Mouse (Mus musculus) midbrain, embryonic 15.5 days (tissue): Measurements from ENCODE around the gene Supt20. TPM values are rescaled to one million over a fixed set of nuclear protein-coding genes. Genes with fewer than 3 reads are reported as not detected.

Experiments
- ATAC-seq: fragments of 200-750 bp; cut with Nextera tagmentation; replicated peaks from 2 replicates; pipeline ENCODE4 v1.8.0; 2017; ENCODE audit warnings: moderate TSS enrichment
- H3K27ac ChIP-seq: fragments of 300-500 bp; sonication (generic); 2 replicates; pipeline ENCODE4 v1.5.1; 2015; ENCODE audit warnings: mild to moderate bottlenecking, inconsistent platforms
- H3K27me3 ChIP-seq: fragments of 300-500 bp; sonication (generic); replicated peaks from 2 replicates; pipeline ENCODE4 v1.6.1; 2015; ENCODE audit warnings: inconsistent platforms
- H3K36me3 ChIP-seq: fragments of 300-500 bp; sonication (generic); replicated peaks from 2 replicates; pipeline ENCODE4 v1.6.1; 2015; ENCODE audit warnings: inconsistent platforms
- H3K4me1 ChIP-seq: fragments of 300-500 bp; sonication (generic); 2 replicates; pipeline ENCODE4 v1.6.1; 2015; ENCODE audit warnings: inconsistent platforms
- H3K4me2 ChIP-seq: fragments of 300-500 bp; sonication (generic); 2 replicates; pipeline ENCODE4 v1.6.1; 2015; ENCODE audit warnings: inconsistent platforms, mild to moderate bottlenecking, moderate library complexity
- H3K4me3 ChIP-seq: fragments of 300-500 bp; sonication (generic); 2 replicates; pipeline ENCODE4 v1.5.1; 2015; ENCODE audit warnings: mild to moderate bottlenecking, inconsistent platforms
- H3K9ac ChIP-seq: fragments of 300-500 bp; sonication (generic); 2 replicates; pipeline ENCODE4 v1.6.1; 2015; ENCODE audit warnings: mild to moderate bottlenecking, inconsistent platforms
- H3K9me3 ChIP-seq: fragments of 300-500 bp; sonication (generic); 2 replicates; pipeline ENCODE4 v1.6.1; 2016; ENCODE audit warnings: inconsistent platforms
- WGBS: fragments of 180-500 bp; shearing (Covaris S2); methylation state at CpG from one replicate; pipeline ENCODE4 v1.1.7; 2015; ENCODE audit warnings: mixed read lengths; 5-methylcytosine and 5-hydroxymethylcytosine counted together
- polyA plus RNA-seq: library from polyadenylated mRNA; unstranded; fragments of >200 nt; fragmentation: Nextera tagmentation; extraction: Ambion mirVana; gene quantifications from 2 replicates; pipeline ENCODE4 v1.2.1, GENCODE M21; 2015

Gene Supt20
- polyA plus RNA-seq = 79.1 and 90.1 TPM in 2 replicates

- ATAC-seq = peak; percentile 99
- Histone ChIP-seq H3K9me3 (no peaks in the 10 kb centered on the region), H3K4me3 (peak within 1 kb of the TSS; percentile 79), H3K4me2 (peak within 1 kb of the TSS; percentile 86), H3K27me3 (no peaks in the 10 kb centered on the region), H3K27ac (peak within 1 kb of the TSS; percentile 80), H3K4me1 (peaks cover 7% of the 10 kb centered on the region), H3K9ac (peak within 1 kb of the TSS; percentile 60), H3K36me3 (peaks cover 7% of the 10 kb centered on the region; the same call in 1 of the 2 replicates)
- WGBS = 2% methylated on average over 65 of the region's 65 CpGs
Observed at GRCm38 (mm10) chr3:54692202-54693055, at the start of gene Supt20. Supt20 (plus strand) TSS chr3:54692807.

- Histone ChIP-seq H3K9me3 (no peaks in the 10 kb centered on the region), H3K36me3 (no peaks in the 10 kb centered on the region), H3K9ac (no peak overlapping the region), H3K27me3 (no peaks in the 10 kb centered on the region), H3K4me1 (no peaks in the 10 kb centered on the region), H3K4me3 (no peak overlapping the region), H3K4me2 (no peak overlapping the region), H3K27ac (no peak overlapping the region)
- ATAC-seq = no peak
- WGBS = 96% methylated on average over 1 of the region's 1 CpGs
Observed at GRCm38 (mm10) chr3:54642851-54643250, 49.8 kb upstream of the Supt20 start.

- Histone ChIP-seq H3K27ac (no peak overlapping the region), H3K27me3 (no peaks in the 10 kb centered on the region), H3K9ac (no peak overlapping the region), H3K4me3 (no peak overlapping the region), H3K4me2 (no peak overlapping the region), H3K4me1 (no peaks in the 10 kb centered on the region), H3K9me3 (no peaks in the 10 kb centered on the region), H3K36me3 (no peaks in the 10 kb centered on the region)
- ATAC-seq = no peak
- 64% methylated on average over 2 of the region's 2 CpGs for WGBS
Observed at GRCm38 (mm10) chr3:54647583-54647982, 45.0 kb upstream of the Supt20 start.

- H3K36me3 ChIP-seq = no peaks in the 10 kb centered on the region
- no peaks in the 10 kb centered on the region for H3K9me3 ChIP-seq
- no peaks in the 10 kb centered on the region for H3K27me3 ChIP-seq
- H3K4me1 ChIP-seq = no peaks in the 10 kb centered on the region
- H3K4me3 ChIP-seq = no peak overlapping the region
- no peak for ATAC-seq
- no peak overlapping the region for H3K4me2 ChIP-seq
- 79% methylated on average over 4 of the region's 4 CpGs for WGBS
- no peak overlapping the region for H3K27ac ChIP-seq
- H3K9ac ChIP-seq = no peak overlapping the region
Observed at GRCm38 (mm10) chr3:54651576-54651975, 41.0 kb upstream of the Supt20 start.

GRCm38 (mm10) chr3:54654169-54654568, 38.4 kb upstream of the Supt20 start:
- ATAC-seq = no peak
- no peak overlapping the region for H3K9ac ChIP-seq
- H3K4me3 ChIP-seq = no peak overlapping the region
- H3K27me3 ChIP-seq = no peaks in the 10 kb centered on the region
- no peak overlapping the region for H3K27ac ChIP-seq
- H3K9me3 ChIP-seq = no peaks in the 10 kb centered on the region
- 95% methylated on average over 1 of the region's 1 CpGs for WGBS
- H3K36me3 ChIP-seq = no peaks in the 10 kb centered on the region
- no peak overlapping the region for H3K4me2 ChIP-seq
- no peaks in the 10 kb centered on the region for H3K4me1 ChIP-seq

- ATAC-seq = no peak
- H3K4me2 ChIP-seq = no peak overlapping the region
- no peaks in the 10 kb centered on the region for H3K27me3 ChIP-seq
- no peaks in the 10 kb centered on the region for H3K4me1 ChIP-seq
- H3K36me3 ChIP-seq = no peaks in the 10 kb centered on the region
- 79% methylated on average over 3 of the region's 3 CpGs for WGBS
- H3K9ac ChIP-seq = no peak overlapping the region
- H3K27ac ChIP-seq = no peak overlapping the region
- H3K9me3 ChIP-seq = no peaks in the 10 kb centered on the region
- H3K4me3 ChIP-seq = no peak overlapping the region
Observed at GRCm38 (mm10) chr3:54657090-54657489, 35.5 kb upstream of the Supt20 start.

GRCm38 (mm10) chr3:54657888-54658626, 34.5 kb upstream of the Supt20 start:
- ATAC-seq = no peak
- WGBS = 79% methylated on average over 6 of the region's 6 CpGs
- Histone ChIP-seq H3K4me2 (no peak overlapping the region), H3K36me3 (no peaks in the 10 kb centered on the region), H3K4me3 (no peak overlapping the region), H3K27ac (no peak overlapping the region), H3K27me3 (no peaks in the 10 kb centered on the region), H3K4me1 (no peaks in the 10 kb centered on the region), H3K9me3 (no peaks in the 10 kb centered on the region), H3K9ac (no peak overlapping the region)

GRCm38 (mm10) chr3:54659736-54660135, 32.9 kb upstream of the Supt20 start:
- Histone ChIP-seq H3K4me1 (no peaks in the 10 kb centered on the region), H3K36me3 (no peaks in the 10 kb centered on the region), H3K27ac (no peak overlapping the region), H3K4me3 (no peak overlapping the region), H3K4me2 (no peak overlapping the region), H3K9ac (no peak overlapping the region), H3K9me3 (no peaks in the 10 kb centered on the region), H3K27me3 (no peaks in the 10 kb centered on the region)
- 89% methylated on average over 2 of the region's 2 CpGs for WGBS
- no peak for ATAC-seq

GRCm38 (mm10) chr3:54662411-54662810, 30.2 kb upstream of the Supt20 start:
- Histone ChIP-seq H3K4me1 (no peaks in the 10 kb centered on the region), H3K27ac (no peak overlapping the region), H3K27me3 (no peaks in the 10 kb centered on the region), H3K4me2 (no peak overlapping the region), H3K4me3 (no peak overlapping the region), H3K9ac (no peak overlapping the region), H3K9me3 (no peaks in the 10 kb centered on the region), H3K36me3 (no peaks in the 10 kb centered on the region)
- WGBS = 59% methylated on average over 5 of the region's 5 CpGs
- ATAC-seq = no peak

GRCm38 (mm10) chr3:54668141-54668540, 24.5 kb upstream of the Supt20 start:
- H3K36me3 ChIP-seq = no peaks in the 10 kb centered on the region
- WGBS = 89% methylated on average over 3 of the region's 3 CpGs
- H3K27me3 ChIP-seq = no peaks in the 10 kb centered on the region
- H3K27ac ChIP-seq = no peak overlapping the region
- ATAC-seq = no peak
- H3K4me2 ChIP-seq = no peak overlapping the region
- no peaks in the 10 kb centered on the region for H3K9me3 ChIP-seq
- no peak overlapping the region for H3K9ac ChIP-seq
- no peaks in the 10 kb centered on the region for H3K4me1 ChIP-seq
- H3K4me3 ChIP-seq = no peak overlapping the region

GRCm38 (mm10) chr3:54668722-54669121, 23.9 kb upstream of the Supt20 start:
- Histone ChIP-seq H3K4me2 (no peak overlapping the region), H3K27me3 (no peaks in the 10 kb centered on the region), H3K9ac (no peak overlapping the region), H3K4me1 (no peaks in the 10 kb centered on the region), H3K36me3 (no peaks in the 10 kb centered on the region), H3K27ac (no peak overlapping the region), H3K9me3 (no peaks in the 10 kb centered on the region), H3K4me3 (no peak overlapping the region)
- ATAC-seq = no peak
- WGBS = 86% methylated on average over 6 of the region's 6 CpGs

- H3K27me3 ChIP-seq = no peaks in the 10 kb centered on the region
- no peaks in the 10 kb centered on the region for H3K36me3 ChIP-seq
- WGBS = 82% methylated on average over 6 of the region's 6 CpGs
- no peaks in the 10 kb centered on the region for H3K4me1 ChIP-seq
- ATAC-seq = no peak
- no peak overlapping the region for H3K4me2 ChIP-seq
- H3K4me3 ChIP-seq = no peak overlapping the region
- no peaks in the 10 kb centered on the region for H3K9me3 ChIP-seq
- no peak overlapping the region for H3K9ac ChIP-seq
- no peak overlapping the region for H3K27ac ChIP-seq
Observed at GRCm38 (mm10) chr3:54669559-54669958, 23.0 kb upstream of the Supt20 start.
